In the genomic region with DNA sequence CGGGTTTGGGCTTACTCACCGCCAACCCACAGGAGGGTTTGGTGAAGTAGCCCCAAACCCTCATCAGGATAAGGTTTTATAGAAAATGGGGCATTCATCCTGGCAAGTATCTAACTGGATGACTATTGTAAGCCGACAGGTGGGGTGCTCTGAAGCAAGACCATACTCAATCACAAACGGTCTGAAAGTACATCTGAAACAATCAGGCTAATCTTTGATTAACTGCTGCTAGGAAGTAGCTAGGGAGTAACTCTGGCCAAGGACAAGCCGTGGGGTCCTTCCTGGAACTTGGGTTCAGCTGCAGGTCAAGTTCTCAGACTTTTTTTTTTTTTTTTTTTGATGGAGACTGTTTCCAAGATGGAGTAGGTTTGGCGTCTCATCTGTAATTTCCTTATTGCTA, we compare ENCODE assay signal across 52 mouse cellular contexts. TPM values are rescaled to one million over a fixed set of nuclear protein-coding genes. Genes with fewer than 3 reads are reported as not detected.
"Had no signal": no experiment of that assay in that cellular context is flagged by ENCODE, and none has a peak within 500 bp of the region (broad histone marks: within the 10 kb centered on the region; RNA-seq: fewer than 3 reads in every experiment).

No protein-coding gene starts in this region.

- DNase-seq: heart, postnatal 10 days; heart, postnatal 14 days; heart, postnatal 36 days; heart, postnatal 4 days; kidney, adult 11 months; kidney, adult 18-20 months; kidney, adult 2 months; kidney, adult 8-10 months; kidney, adult 9 months; kidney, postnatal 10 days; kidney, postnatal 14 days; kidney, postnatal 25 days; kidney, postnatal 36 days; kidney, postnatal 4 days; layer of hippocampus, adult 9-11 months; layer of hippocampus, postnatal 36 days had no signal

- H3K9me3 ChIP-seq: heart, embryonic 15.5 days; hindbrain, embryonic 10.5 days; hindbrain, embryonic 15.5 days; intestine, embryonic 15.5 days; kidney, embryonic 15.5 days had no signal

- H3K27ac ChIP-seq: heart, embryonic 13.5 days; heart, embryonic 15.5 days; hindbrain, embryonic 10.5 days; hindbrain, embryonic 12.5 days; hindbrain, embryonic 13.5 days; hindbrain, embryonic 14.5 days; hindbrain, embryonic 15.5 days; hindbrain, postnatal 0 days; intestine, embryonic 15.5 days; kidney, embryonic 15.5 days; kidney, postnatal 0 days; left cerebral cortex, adult 2 months had no signal

- H3K4me3 ChIP-seq: heart, embryonic 12.5 days; heart, embryonic 13.5 days; heart, embryonic 15.5 days; hindbrain, embryonic 10.5 days; hindbrain, embryonic 12.5 days; hindbrain, embryonic 13.5 days; hindbrain, embryonic 15.5 days; intestine, embryonic 15.5 days; kidney, embryonic 15.5 days; layer of hippocampus, adult 2 months; left cerebral cortex, adult 2 months had no signal

- H3K9ac ChIP-seq: heart, embryonic 12.5 days; heart, embryonic 13.5 days; heart, embryonic 15.5 days; hindbrain, embryonic 12.5 days; hindbrain, embryonic 13.5 days; hindbrain, embryonic 14.5 days; hindbrain, embryonic 15.5 days; intestine, embryonic 15.5 days; kidney, embryonic 15.5 days had no signal

- ATAC-seq: hindbrain, embryonic 16.5 days; hindbrain, postnatal 0 days; inflammation-experienced regulatory T-cells, adult 6 months; intestine, embryonic 15.5 days; intestine, embryonic 16.5 days; intestine, postnatal 0 days had no signal

- H3K36me3 ChIP-seq: heart, embryonic 12.5 days; heart, embryonic 13.5 days; heart, embryonic 15.5 days; intestine, embryonic 15.5 days; kidney, embryonic 15.5 days had no signal

RNA-seq across cellular contexts. Expression of gene Gm11037, which starts 34.7 kb away (rescaled TPM):
- total RNA-seq: heart, postnatal 10 days; heart, postnatal 14 days; heart, postnatal 25 days; heart, postnatal 36 days; heart, postnatal 4 days; hematopoietic stem cell, adult 5-6 weeks; hindbrain, postnatal 0 days; layer of hippocampus, adult 18-20 months; layer of hippocampus, adult 2 months; layer of hippocampus, adult 8-10 months; layer of hippocampus, postnatal 10 days; layer of hippocampus, postnatal 14 days; layer of hippocampus, postnatal 25 days; layer of hippocampus, postnatal 36 days; left cerebral cortex, adult 18-20 months; left cerebral cortex, adult 2 months; left cerebral cortex, adult 8-10 months had no signal
- polyA plus RNA-seq: heart, embryonic 11.5 days; heart, embryonic 12.5 days; heart, embryonic 13.5 days; heart, embryonic 14.5 days; heart, embryonic 15.5 days; heart, embryonic 16.5 days; heart, postnatal 0 days; hindbrain, embryonic 10.5 days; hindbrain, embryonic 11.5 days; hindbrain, embryonic 12.5 days; hindbrain, embryonic 13.5 days; hindbrain, embryonic 14.5 days; hindbrain, embryonic 15.5 days; hindbrain, embryonic 16.5 days; hindbrain, postnatal 0 days; inflammation-experienced regulatory T-cells, adult 6 months; intestine, embryonic 14.5 days; intestine, embryonic 15.5 days; intestine, embryonic 16.5 days; intestine, postnatal 0 days; kidney, adult 2 months; kidney, embryonic 14.5 days; kidney, embryonic 15.5 days; kidney, embryonic 16.5 days; kidney, postnatal 0 days; large intestine, adult 2 months had no signal
